Mouse (Mus musculus) activated CD4-positive, CD25-positive, alpha-beta regulatory T cell (primary cell): ENCODE data around the gene Btbd35f10. TPM values are rescaled to one million over a fixed set of nuclear protein-coding genes. Genes with fewer than 3 reads are reported as not detected.

Experiments used
- polyA plus RNA-seq, 2 experiments: library from polyadenylated mRNA; unstranded; fragments of 100-300 nt; shearing (Covaris generic); gene quantifications; one replicate each; pipeline ENCODE4 v1.2.1; 2017

Btbd35f10 gene
- polyA plus RNA-seq: not detected

GRCm38 (mm10) chrX:3752785-3753184 is at the start of gene Btbd35f10:
Gene Btbd35f10 (minus strand): TSS chrX:3752885.

Other genes starting within 250 kb of the Btbd35f10 start
- not detected for gene Btbd35f18, start 52.7 kb downstream of the Btbd35f10 start, polyA plus RNA-seq
- not detected for gene Btbd35f16, start 204.1 kb upstream of the Btbd35f10 start, polyA plus RNA-seq